Mouse (Mus musculus) stomach, postnatal 0 days (tissue): Measurements from ENCODE around the gene Med16. TPM values are rescaled to one million over a fixed set of nuclear protein-coding genes. Genes with fewer than 3 reads are reported as not detected.

ENCODE experiments used
- ATAC-seq: fragments of 200-750 bp; cut with Nextera tagmentation; 2 replicates; pipeline ENCODE4 v1.8.0; 2017; ENCODE audit not compliant: low FRiP score, low TSS enrichment
- DNase-seq: peaks from one replicate; pipeline ENCODE4 v3.0.0-alpha.2; 2016; ENCODE audit warnings: low spot score
- H3K27ac ChIP-seq: fragments of 300-500 bp; sonication (generic); replicated peaks from 2 replicates; pipeline ENCODE4 v1.5.1; 2014; ENCODE audit warnings: mild to moderate bottlenecking, control low read depth
- H3K27me3 ChIP-seq: fragments of 300-500 bp; sonication (generic); 2 replicates; pipeline ENCODE4 v1.6.1; 2014; ENCODE audit warnings: low read length; ENCODE audit not compliant: control insufficient read depth, insufficient read depth
- H3K36me3 ChIP-seq: fragments of 300-500 bp; sonication (generic); 2 replicates; pipeline ENCODE4 v1.6.1; 2014; ENCODE audit warnings: low read length, mixed read lengths; ENCODE audit not compliant: control insufficient read depth, insufficient read depth
- H3K4me1 ChIP-seq: fragments of 300-500 bp; sonication (generic); replicated peaks from 2 replicates; pipeline ENCODE4 v1.6.1; 2014; ENCODE audit warnings: antibody characterized with exemption; ENCODE audit not compliant: control insufficient read depth, insufficient read depth
- H3K4me2 ChIP-seq: fragments of 300-500 bp; sonication (generic); replicated peaks from 2 replicates; pipeline ENCODE4 v1.6.1; 2014; ENCODE audit warnings: low read depth, mild to moderate bottlenecking, control low read depth, moderate library complexity
- H3K4me3 ChIP-seq: fragments of 300-500 bp; sonication (generic); 2 replicates; pipeline ENCODE4 v1.5.1; 2014; ENCODE audit warnings: low read depth, low read length, control low read depth
- H3K9ac ChIP-seq: fragments of 300-500 bp; sonication (generic); 2 replicates; pipeline ENCODE4 v1.6.1; 2014; ENCODE audit warnings: mild to moderate bottlenecking, low read length, control low read depth, mixed read lengths
- H3K9me3 ChIP-seq: fragments of 300-500 bp; sonication (generic); 2 replicates; pipeline ENCODE4 v1.6.1; 2016; ENCODE audit warnings: low read length; ENCODE audit not compliant: control insufficient read depth
- CTCF ChIP-seq: IDR thresholded peaks from 2 replicates; pipeline ENCODE4 v1.5.1; 2016; ENCODE audit warnings: antibody characterized with exemption, low read depth, mild to moderate bottlenecking, moderate library complexity
- EP300 ChIP-seq: optimal IDR thresholded peaks from 2 replicates; pipeline ENCODE3; 2016; ENCODE audit warnings: antibody characterized with exemption
- WGBS: fragments of 180-500 bp; shearing (Covaris S2); extraction: QIAGEN DNeasy Blood & Tissue Kit; methylation state at CpG from one replicate; pipeline ENCODE4 v1.1.7; 2014; 5-methylcytosine and 5-hydroxymethylcytosine counted together
- polyA plus RNA-seq: library from polyadenylated mRNA; unstranded; fragments of >200 nt; fragmentation: Nextera tagmentation; extraction: Ambion mirVana; gene quantifications from 2 replicates; pipeline ENCODE4 v1.2.1, GENCODE M21; 2015

Med16 gene
- polyA plus RNA-seq, 1 experiment from 2014 or later = 25.6 TPM

DNA sequence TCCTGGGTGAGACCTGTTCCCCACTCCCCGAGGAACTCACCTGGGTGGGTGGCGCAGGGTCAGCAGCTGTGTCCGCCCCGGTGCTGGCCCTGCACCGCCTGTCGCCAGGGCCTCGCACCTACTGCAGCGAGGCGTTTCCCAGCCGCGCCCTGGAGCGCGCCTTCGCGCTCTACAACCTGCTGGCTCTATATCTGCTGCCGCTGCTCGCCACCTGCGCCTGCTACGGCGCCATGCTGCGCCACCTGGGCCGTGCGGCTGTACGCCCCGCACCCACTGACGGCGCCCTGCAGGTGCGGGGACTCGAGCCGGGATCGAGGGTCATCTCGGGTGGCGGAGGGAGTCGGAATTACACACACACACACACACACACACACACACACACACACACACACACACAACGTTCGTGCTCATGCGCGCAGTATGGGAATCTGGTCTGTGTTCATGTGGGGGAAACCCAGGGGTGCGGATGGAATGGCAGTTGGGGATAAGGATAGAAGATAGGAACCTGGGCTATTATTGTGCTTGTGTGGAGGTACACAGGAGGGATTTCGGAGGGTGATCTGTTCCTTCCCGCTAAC is 12.3 kb upstream of the Med16 start, which contains the start of gene R3hdm4:
Gene R3hdm4, minus strand, starts transcription at position 251 of the 578 bp plus-strand sequence.
- peaks cover 2% of the 10 kb centered on the region; the same call in 1 of the 2 replicates for H3K27me3 ChIP-seq

GRCm38 (mm10) chr10:79920056-79920890 is 11.6 kb upstream of the Med16 start:
- H3K4me1 ChIP-seq = peaks cover 3% of the 10 kb centered on the region; the same call in 1 of the 2 replicates
- ATAC-seq = no peak
- no peak overlapping the region; the same call in 1 of the 2 replicates for H3K4me3 ChIP-seq
- no peak overlapping the region for H3K27ac ChIP-seq
- H3K9ac ChIP-seq = no peak overlapping the region
- TF ChIP-seq EP300 (no peak), CTCF (no peak)
- H3K27me3 ChIP-seq = peaks cover 2% of the 10 kb centered on the region; the same call in 1 of the 2 replicates
- H3K9me3 ChIP-seq = no peaks in the 10 kb centered on the region
- no peak overlapping the region for H3K4me2 ChIP-seq
- WGBS = 33% methylated on average over 24 of the region's 26 CpGs
- no peaks in the 10 kb centered on the region for H3K36me3 ChIP-seq
- no peak for DNase-seq

More for the DNA sequence above, 12.3 kb upstream of the Med16 start, which contains the start of gene R3hdm4:
- peaks cover 5% of the 10 kb centered on the region; the same call in 1 of the 2 replicates for H3K4me1 ChIP-seq
- H3K4me3 ChIP-seq = peak within 1 kb of the TSS; percentile 19
- WGBS = 4% methylated on average over 26 of the region's 41 CpGs
- H3K4me2 ChIP-seq = peak within 1 kb of the TSS; percentile 41
- no peak for TF ChIP-seq CTCF
- ATAC-seq (peak; percentile 12; the same call in 1 of the 2 replicates), DNase-seq (peak; percentile 68)
- peak within 1 kb of the TSS; percentile 38; the same call in 1 of the 2 replicates for H3K9ac ChIP-seq
- no peaks in the 10 kb centered on the region for H3K9me3 ChIP-seq
- no peaks in the 10 kb centered on the region for H3K36me3 ChIP-seq
- no peak within 1 kb of the TSS for H3K27ac ChIP-seq

GRCm38 (mm10) chr10:79919251-79919849 is 10.6 kb upstream of the Med16 start:
- TF ChIP-seq CTCF = no peak
- no peak for TF ChIP-seq EP300
- Histone ChIP-seq H3K27me3 (peaks cover 2% of the 10 kb centered on the region; the same call in 1 of the 2 replicates), H3K4me3 (peak overlapping the region; percentile 10; the same call in 1 of the 2 replicates), H3K4me1 (peaks cover 3% of the 10 kb centered on the region; the same call in 1 of the 2 replicates), H3K36me3 (no peaks in the 10 kb centered on the region), H3K4me2 (peak overlapping the region; percentile 43), H3K9ac (no peak overlapping the region), H3K9me3 (no peaks in the 10 kb centered on the region), H3K27ac (no peak overlapping the region)
- DNase-seq = peak; percentile 62
- 7% methylated on average over 21 of the region's 21 CpGs for WGBS
- no peak for ATAC-seq

- Histone ChIP-seq H3K4me1 (peaks cover 3% of the 10 kb centered on the region; the same call in 1 of the 2 replicates), H3K9me3 (no peaks in the 10 kb centered on the region), H3K27ac (no peak overlapping the region), H3K4me3 (peak overlapping the region; percentile 15; the same call in 1 of the 2 replicates), H3K36me3 (no peaks in the 10 kb centered on the region), H3K4me2 (peak overlapping the region; percentile 44), H3K9ac (no peak overlapping the region), H3K27me3 (peaks cover 2% of the 10 kb centered on the region; the same call in 1 of the 2 replicates)
- TF ChIP-seq CTCF = no peak
- TF ChIP-seq EP300 = no peak
- no peak for DNase-seq
- ATAC-seq = no peak
- WGBS = 18% methylated on average over 33 of the region's 35 CpGs
Observed at GRCm38 (mm10) chr10:79918231-79919078, 9.7 kb upstream of the Med16 start.

DNA sequence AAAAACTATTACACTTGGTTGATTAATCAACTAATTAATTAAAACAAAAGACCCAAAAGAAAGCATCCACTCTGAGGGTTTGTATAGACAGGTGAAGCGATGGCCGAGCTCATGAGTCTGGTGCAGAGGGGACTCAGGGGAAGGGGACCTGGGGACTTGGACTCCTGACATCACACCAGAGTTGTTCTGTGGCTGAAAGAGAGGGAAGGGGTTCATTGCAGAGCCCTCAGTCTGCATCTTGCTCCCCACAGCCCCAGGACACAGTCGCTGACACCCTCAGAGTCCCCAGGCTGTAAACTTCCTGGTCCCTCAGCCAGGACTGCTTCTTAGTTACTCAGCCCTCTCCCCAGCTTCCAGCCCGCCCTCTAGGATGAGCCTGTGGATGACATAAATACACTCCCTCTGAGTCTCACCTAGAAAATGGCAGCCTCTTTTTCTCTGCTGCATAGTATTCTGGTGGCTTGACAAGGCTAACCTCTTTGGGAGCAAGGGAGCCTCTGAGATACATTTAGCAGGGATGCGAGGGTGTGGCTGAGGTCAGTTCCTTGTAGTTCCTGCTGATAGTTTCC is 8.9 kb upstream of the Med16 start:
- no peak for DNase-seq
- Histone ChIP-seq H3K4me1 (peaks cover 3% of the 10 kb centered on the region; the same call in 1 of the 2 replicates), H3K36me3 (no peaks in the 10 kb centered on the region), H3K9ac (no peak overlapping the region), H3K9me3 (no peaks in the 10 kb centered on the region), H3K27me3 (peaks cover 2% of the 10 kb centered on the region; the same call in 1 of the 2 replicates), H3K27ac (no peak overlapping the region), H3K4me2 (peak overlapping the region; percentile 88), H3K4me3 (0 out of 2 replicates have a peak overlapping the region, but pooled peaks have one; percentile 79)
- TF ChIP-seq EP300 (no peak), CTCF (no peak)
- ATAC-seq = no peak
- 74% methylated on average over 5 of the region's 5 CpGs for WGBS
